Mouse (Mus musculus) hematopoietic stem cell, adult 5-6 weeks (primary cell): ENCODE measurements around the gene Lsm3. TPM values are rescaled to one million over a fixed set of nuclear protein-coding genes. Genes with fewer than 3 reads are reported as not detected.

ENCODE experiments used
- ATAC-seq, 2 experiments: fragments of 125-278 bp in 1 of 2; replicated peaks in 1 of 2; 2 replicates each; pipeline ENCODE4 v1.8.0; 2016 to 2017; ENCODE audit warnings: inconsistent platforms in 2 of 2, mild to moderate bottlenecking in 2 of 2, moderate number of reproducible peaks in 2 of 2, low read depth in 1 of 2, moderate TSS enrichment in 1 of 2; ENCODE audit not compliant: low FRiP score in 2 of 2, poor library complexity in 2 of 2, severe bottlenecking in 2 of 2, insufficient read depth in 1 of 2, low TSS enrichment in 1 of 2
- total RNA-seq: library from RNA; stranded (forward); fragments of 172-1452, 232-1000 nt; gene quantifications from 2 replicates; pipeline ENCODE4 v1.2.3, GENCODE M21; 2017

The Lsm3 gene
- total RNA-seq, 1 experiment from 2014 or later = 418 TPM

GRCm38 (mm10) chr6:91503302-91503701 is 12.4 kb upstream of the Lsm3 start:
- ATAC-seq = no peak

DNA sequence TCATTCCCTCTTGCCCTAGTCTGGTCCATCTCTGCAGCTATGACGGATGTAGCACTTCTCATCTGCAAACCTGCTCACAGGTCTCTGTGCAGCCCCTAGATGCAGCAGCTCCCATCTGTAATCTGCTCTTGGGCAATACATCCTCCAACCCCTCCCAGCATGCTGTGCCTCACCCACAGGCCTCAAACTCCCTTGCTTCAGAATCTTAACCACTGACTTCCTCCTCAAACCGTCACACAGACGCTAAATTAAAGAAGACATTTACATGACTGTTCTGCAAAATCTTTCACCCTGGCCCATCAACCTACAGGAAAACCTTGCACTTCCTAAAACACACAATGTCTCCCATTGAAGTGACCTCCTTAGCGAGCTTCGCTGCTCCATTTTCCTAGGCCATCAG is 9.7 kb upstream of the Lsm3 start:
- peak; percentile 95 for ATAC-seq

DNA sequence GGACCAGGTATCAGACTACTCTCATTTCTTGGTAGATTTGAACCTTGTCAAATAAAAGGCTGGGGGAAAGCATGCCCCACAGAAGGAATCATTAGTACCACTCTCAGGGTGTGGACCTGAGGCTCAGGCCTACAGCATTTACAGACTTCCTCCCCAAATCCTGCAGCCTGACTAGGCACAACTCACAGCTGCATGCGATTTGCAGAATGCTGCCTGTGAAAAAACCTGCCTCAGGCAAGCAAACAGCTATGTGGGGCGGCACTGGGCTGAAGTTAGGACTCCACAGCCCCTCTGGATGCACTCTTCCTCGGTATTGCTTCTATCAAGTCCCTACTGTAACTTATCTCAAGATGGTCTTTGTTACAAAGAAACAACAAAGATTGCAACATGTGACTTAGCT is 7.7 kb upstream of the Lsm3 start:
- ATAC-seq = no peak

DNA sequence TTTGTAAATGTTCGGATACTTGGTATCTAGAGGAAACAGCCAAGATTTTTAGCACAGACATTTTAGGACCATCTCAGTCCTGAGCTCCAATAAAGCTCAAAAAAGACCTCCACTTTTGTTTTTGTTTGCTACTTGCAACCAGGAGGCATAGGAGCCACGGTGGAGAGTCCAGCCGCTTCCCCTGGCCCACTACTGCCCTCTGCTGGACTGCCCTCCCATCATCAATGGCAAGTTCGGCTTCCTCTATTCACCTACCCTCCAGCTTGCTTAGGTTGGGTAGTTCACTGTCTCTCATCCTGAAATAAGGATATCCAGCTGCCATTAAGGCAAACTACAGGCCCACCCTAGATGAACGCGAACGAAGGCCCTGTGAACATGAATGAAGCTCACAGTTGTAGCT is 6.4 kb upstream of the Lsm3 start:
- peak; percentile 71 to 74 for ATAC-seq

- no peak for ATAC-seq
Observed at GRCm38 (mm10) chr6:91510211-91510610, 5.5 kb upstream of the Lsm3 start.

- ATAC-seq = no peak
Observed at GRCm38 (mm10) chr6:91514135-91514534, 1.6 kb upstream of the Lsm3 start.

DNA sequence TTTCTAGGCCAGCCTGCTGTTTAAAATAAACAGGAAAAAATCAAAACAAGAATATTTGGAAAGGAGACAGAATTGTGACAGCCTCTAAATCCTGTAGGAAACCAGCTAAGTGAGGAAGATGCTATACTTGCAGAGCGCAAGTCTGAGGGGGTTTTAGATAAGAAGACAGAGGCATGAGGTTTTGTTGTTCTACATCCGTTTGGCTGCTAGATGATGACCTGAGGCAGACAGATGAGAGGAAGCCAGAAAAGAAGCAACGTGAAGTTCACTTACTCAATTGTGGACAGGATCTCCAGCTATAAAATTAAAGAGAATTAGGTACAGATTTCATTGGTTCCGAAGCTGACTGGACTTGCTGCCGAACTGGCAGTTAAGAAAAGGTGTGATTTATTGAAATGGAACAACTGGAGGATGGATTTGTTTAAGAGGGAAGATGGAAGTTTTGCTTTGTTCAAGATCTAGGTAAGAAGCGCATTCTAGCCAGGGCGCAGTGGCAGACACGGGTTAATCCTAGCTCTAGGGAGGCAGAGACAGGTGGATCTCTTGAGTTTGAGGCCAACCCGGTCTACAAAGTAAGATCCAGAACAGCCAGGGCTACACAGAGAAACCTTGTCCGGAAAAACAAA is 878 bp upstream of the Lsm3 start:
- no peak for ATAC-seq

- 0 out of 4 replicates have a peak, but pooled peaks of 1 of the 2 experiments have one; percentile 2 for ATAC-seq
Observed at GRCm38 (mm10) chr6:91518454-91519020, 2.8 kb downstream of the Lsm3 start.

GRCm38 (mm10) chr6:91522816-91523215 is 7.1 kb downstream of the Lsm3 start:
- no peak for ATAC-seq

DNA sequence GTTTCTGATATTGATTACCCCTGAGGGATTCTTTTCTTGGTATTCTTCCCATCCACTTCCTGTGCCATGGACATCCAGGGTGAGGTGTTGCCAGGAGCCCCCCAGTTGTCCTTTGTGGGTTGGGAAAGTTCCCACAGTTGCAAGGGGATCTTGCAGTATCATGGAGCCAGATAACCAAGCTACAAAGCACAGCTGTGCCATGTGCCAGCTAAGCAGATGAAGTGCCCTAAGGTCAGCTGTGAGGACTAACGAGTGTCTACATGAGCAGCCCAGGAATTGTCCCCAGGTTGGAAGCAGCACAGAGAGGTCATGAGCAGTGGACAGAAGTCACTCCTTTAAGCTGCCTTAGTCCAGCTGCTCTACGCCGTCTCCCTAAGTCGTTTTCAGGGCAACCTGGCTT is 9.8 kb downstream of the Lsm3 start:
- no peak for ATAC-seq

- ATAC-seq = peak; percentile 69 to 70; a peak in 3 of 4 replicates
Observed at GRCm38 (mm10) chr6:91527227-91527860, 11.6 kb downstream of the Lsm3 start.

GRCm38 (mm10) chr6:91528265-91528664 is 12.5 kb downstream of the Lsm3 start:
- no peak for ATAC-seq

- ATAC-seq = no peak
Observed at GRCm38 (mm10) chr6:91530673-91531072, 14.9 kb downstream of the Lsm3 start.

DNA sequence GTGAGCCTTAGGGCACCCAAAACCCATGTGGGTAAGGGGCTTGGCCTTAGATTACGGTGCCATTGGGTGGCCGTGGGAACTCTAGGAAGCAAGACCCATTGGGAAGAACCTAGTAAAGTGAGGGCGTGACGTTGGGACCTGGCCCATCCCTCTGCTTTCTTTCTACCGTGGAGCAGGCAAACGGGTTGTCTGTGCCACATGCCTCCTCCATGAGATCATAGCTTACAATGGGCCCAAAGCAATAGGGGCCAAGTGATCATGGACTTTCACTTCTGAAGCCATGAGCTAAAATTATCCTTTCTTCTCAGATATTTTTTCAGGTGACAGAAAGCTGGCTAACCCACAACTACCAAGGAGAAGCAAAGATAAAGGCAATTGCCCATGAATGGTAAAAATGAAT is 15.5 kb downstream of the Lsm3 start:
- no peak for ATAC-seq

DNA sequence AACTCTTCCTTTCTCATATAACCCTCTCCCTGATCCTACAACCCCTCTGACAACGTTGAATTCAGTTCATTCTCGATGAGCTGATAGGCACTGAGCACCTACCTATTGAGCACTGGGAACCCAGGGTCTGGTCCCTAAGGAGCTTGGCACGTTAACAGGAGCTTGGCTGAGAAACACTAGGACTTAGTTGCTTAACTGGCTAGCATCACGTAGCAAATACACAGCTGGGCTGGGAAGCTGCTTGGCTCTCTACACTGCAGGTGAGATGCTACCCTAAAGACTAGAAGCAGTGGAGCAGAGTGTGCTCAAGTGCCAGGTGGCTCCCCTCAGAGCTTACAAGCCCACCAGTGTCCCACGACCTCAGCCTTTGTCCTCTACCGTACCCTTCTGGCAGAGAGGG is 16.9 kb downstream of the Lsm3 start:
- ATAC-seq = no peak

DNA sequence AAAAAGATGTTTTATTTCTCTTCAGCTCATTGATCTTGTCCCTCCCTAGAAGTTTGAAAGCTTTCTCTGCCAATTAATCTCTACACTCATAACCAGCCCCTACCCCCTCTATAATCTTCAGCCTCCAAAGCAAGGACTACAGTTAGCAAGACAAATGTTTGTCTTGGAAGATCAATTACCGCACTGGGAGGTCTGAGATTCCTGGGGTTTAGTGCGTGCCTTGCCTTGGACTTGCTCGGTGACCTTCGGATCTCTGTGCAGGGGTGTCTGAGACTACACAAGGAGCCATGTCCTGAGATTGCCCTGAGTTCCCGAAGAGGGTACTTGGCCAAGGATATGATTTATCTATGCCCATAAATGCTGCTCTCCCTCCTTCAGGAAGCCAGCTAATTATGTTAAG is 17.6 kb downstream of the Lsm3 start:
- no peak for ATAC-seq

DNA sequence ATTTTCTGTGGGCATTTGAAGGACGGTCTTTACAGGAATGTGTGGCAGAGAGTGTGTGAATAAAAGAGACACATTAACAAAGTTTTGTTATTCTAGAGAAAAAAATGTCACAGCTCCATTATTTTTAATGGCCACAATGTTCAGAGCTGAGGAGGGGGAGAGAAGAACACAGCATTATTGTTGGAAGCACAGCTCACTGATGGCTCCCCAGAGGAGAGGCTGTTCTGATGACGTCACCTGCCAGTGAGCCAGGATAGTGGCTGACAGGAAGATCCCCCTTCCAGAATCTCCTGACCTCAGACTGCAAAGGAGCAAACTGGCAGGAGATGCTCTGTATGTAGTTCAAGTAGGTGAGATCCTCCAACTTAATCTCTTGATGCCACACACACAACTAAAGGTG is 18.0 kb downstream of the Lsm3 start:
- ATAC-seq = no peak

- no peak for ATAC-seq
Observed at GRCm38 (mm10) chr6:91534268-91534667, 18.5 kb downstream of the Lsm3 start.

DNA sequence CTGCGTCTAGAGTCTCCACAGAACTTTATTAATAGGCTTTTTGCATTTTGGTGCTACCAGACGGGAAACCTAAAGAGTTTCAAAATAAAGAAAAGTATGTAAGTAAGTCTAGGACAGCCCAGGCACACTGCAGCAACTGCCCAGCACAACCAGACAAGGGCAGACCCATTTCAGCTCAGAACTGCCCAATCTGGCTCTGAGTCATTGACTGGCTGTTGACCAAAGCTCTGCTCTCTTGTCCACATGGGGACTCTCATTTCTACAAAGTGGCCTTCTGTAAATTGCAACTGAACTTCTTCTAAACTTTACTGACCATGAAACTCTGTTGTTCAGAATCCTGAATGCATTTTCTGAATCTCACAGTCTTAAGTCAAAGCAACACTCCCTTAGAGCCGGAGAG is 19.5 kb downstream of the Lsm3 start:
- ATAC-seq = no peak
